Mouse (Mus musculus): Measurements from ENCODE around the gene 4930451I11Rik. TPM values are rescaled to one million over a fixed set of nuclear protein-coding genes. Genes with fewer than 3 reads are reported as not detected.

Gene 4930451I11Rik
- polyA plus RNA-seq (2014; fragmentation: Illumina TruSeq; extraction: RNeasy Lipid Tissue Mini Kit (QIAGEN cat#74804); ENCODE audit: low replicate concordance): not detected

DNA sequence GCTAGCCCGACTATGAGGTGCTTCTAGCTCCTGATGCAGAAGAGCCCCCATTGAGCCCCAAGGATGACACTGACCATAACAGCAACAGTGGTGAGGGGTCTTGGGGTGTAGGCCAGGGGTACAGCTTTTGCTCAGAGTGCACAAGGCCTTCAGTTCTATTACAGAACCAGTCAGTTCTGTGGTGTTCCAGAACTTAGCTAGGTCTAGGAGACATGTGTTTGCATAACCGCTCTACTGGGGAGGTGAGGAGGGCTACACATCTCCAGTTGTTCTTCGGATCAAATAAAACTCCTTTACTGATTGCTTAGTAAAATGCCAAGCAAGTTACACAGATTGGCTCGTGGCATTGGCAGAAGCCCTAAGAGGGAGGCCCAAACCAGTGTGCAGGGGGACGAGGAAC, at the start of gene 4930451I11Rik:
Gene 4930451I11Rik, minus strand, starts transcription at position 101 of the 400 bp plus-strand sequence.

DNA sequence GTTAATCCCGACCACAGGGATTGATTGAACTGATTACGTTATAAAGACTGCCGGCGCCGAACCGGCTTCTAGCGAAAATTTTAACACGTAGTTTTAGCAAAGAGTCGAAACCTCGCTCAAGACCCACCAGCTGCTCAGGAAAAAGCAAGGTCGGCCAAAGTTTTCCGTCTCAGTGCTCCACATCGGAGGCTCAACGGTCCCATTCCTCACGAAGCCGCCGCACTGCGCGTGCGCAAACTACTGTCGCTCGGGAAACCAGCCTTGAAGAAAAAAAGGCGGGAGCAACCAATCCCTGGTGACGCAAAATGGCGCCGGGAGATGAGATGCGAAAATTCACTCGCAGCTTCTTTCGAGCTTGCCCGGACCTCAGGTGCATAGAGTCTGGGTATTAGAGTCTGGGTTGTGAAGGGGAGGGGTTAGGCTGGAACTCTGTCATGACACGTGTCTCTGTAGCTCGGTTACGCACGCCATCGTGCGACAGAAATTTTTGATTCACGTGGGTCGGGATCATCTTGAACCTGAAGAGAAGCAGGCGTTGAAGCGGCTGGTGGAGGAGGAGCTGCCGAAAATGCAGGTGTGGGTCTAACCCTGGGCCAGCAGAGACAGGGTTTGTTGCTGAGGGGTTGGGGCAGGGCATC, 30.8 kb upstream of the 4930451I11Rik start, which contains the start of gene Ino80e:
Gene Ino80e, minus strand, starts transcription at position 231 of the 638 bp plus-strand sequence.

DNA sequence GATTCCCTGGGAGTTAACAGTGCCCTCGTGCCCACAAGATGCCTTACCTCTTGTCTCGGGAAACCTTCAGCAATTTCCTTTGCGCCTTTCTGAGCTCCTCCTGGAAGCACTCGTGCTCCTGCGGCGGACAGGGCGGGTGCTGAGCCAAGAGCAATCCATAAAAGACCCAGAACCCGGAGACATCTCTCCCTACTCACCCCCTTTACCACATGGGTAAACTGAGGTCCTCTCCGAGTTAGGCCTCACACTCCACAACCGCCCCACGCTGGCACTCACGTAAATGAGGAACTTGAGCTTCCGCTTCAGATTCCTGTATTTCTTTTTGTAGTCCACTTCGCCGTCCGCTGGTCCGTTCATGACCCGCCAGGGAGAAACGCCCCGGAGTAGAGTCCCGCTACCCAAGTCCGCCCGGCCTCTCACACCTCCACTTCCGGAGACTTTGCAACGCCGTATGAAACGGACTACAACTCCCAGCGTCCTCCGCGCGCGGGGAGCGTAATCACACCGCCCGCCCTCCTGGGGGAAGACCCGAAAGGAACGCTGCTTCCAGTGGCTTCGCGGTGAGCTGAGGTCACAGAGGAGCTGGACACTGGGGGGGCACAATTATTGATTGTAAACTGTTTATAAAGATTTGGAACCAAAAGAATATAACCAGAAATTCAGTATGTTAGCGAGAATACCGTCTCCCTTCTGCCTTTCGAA, 30.1 kb upstream of the 4930451I11Rik start, which contains the start of gene Hirip3:
Gene Hirip3, plus strand, starts transcription at position 544 of the 702 bp plus-strand sequence.

DNA sequence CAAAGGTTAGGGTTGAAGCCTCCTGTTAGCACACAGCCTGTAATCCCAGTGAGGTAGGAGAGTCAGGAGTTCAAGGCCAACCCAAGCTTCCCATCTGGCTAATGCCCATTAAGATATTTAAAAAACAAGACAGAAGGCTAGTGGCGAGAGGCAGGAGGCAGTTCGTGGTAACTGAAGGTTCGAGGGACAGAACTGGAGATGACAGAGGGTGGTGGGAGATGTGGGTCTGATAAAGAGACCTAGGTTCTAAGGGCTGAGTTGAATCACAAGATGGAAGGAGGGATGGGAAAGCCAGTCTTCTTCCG, 15.6 kb upstream of the 4930451I11Rik start, which contains the start of gene Doc2a:
Gene Doc2a, plus strand, starts transcription at position 301 of the 305 bp plus-strand sequence.

DNA sequence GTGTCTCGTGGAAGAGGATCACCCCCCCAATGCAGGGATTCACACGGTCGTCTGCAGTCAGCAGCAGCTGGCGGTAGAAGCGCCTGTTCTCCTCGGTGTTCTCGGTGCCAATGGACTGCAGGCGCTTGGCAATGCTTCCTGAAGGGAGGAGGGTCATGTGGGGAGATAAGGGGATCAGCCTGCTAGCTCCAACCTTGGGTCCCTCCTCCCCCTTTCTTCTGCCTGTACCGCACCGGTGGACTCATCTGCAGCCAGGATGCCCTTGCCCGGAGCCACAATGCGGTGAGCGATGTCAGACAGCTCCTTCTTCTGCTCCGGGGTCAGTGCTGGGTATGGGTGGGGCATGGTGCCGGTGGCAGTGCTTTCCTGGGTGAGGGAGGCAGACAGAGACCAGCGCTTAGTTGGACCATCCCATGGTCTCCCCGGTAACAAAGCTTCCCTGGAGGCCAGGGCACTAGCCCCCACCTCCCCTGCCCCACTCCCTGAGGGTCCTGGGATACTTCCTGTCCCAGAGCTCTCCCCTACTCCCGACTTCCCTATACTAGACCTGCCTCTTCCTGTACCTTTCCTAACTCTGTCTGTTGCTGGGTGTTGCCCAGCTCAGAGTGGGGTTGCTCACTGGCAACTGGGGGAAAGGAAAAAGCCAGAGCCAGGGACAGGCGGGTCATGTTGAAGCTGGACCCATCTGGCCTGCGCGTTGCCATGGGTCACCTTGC, 33.9 kb downstream of the 4930451I11Rik start, which contains the start of gene Fam57b:
Gene Fam57b, plus strand, starts transcription at position 258 of the 716 bp plus-strand sequence.

DNA sequence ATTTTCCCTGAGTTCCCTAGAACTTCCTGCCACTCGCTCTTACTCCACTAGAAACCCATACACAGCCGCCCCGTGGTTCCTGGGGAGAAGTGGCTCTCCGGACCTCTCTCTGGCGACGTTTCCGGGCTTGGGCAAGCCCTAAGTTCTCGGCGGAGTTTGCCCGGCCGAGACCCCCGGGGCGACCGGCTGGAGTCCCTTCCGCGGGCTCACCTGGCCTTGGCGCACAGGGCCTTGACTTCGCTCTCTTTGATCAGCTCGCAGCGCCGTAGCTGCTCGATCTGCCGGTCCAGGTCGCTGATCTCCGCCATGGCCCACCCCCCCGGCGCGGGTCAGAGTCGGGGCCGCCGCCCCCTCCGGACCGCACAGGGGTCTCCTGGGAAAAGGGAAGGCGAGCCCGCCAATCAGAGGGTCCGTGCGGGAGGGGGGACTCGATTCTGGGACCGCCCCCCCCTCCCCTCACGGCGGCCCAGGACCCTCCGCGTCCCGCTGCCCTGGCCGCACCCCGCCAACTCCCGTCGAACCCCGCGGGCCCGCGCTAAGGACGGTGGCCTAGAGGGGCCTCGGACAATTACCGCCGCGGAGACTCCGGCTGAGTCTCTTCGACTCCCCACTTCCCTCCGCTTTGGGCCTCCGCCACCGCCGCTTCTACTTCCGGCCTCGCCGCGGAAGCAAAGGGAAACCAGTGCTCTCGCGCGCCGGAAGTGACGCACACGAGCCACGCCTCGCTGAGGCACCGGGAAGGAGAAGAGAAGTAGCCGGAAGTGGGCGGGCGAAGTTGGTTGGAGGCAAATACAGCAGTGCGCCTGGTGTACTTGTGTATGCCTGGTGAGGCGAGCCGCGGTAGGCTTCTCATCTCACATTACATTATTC, 39.4 kb downstream of the 4930451I11Rik start, which contains the start of gene Ppp4c:
Gene Ppp4c, minus strand, starts transcription at position 646 of the 870 bp plus-strand sequence.

DNA sequence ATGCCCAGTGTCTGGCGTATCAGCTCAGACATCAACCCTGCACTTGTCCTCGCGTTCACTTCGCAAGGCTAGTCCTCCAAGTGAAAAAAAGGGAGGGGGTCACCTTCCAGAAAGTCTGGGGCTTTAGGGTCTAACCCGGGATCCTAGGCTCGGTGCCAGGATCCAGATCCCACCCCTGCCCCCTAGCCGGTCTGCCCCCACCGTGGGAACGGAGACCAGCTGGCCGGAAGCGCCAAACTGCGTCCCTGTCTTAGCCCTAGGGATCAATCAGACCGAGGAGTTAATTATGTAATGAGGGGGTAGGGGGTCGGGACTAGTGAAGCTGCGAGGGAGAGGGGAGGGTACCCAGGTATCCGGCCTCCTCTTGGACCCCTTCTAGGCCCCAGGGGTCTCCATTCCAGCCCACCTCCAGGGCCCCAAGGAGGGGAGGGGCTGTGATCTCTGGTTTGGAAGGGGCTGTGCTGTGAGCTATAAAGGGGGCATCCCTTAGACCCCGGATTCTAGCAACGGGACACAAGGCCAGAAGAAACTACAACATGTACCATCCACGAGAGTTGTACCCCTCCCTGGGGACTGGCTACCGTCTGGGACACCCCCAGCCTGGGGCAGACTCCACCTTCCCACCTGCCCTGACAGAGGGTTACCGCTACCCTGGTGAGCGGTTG, 50.3 kb downstream of the 4930451I11Rik start, which contains the start of gene Tbx6:
Gene Tbx6, plus strand, starts transcription at position 513 of the 665 bp plus-strand sequence.

Other genes with a start within 250 kb of the 4930451I11Rik start
- not detected for gene Apobr, start 246.7 kb downstream of the 4930451I11Rik start, polyA plus RNA-seq (2014; fragmentation: Illumina TruSeq; extraction: RNeasy Lipid Tissue Mini Kit (QIAGEN cat#74804); ENCODE audit: low replicate concordance)
- gene Cln3, start 245.8 kb downstream of the 4930451I11Rik start, polyA plus RNA-seq (2014; fragmentation: Illumina TruSeq; extraction: RNeasy Lipid Tissue Mini Kit (QIAGEN cat#74804); ENCODE audit: low replicate concordance): 0.59 TPM
- not detected for gene Il27, start 236.7 kb downstream of the 4930451I11Rik start, polyA plus RNA-seq (2014; fragmentation: Illumina TruSeq; extraction: RNeasy Lipid Tissue Mini Kit (QIAGEN cat#74804); ENCODE audit: low replicate concordance)
- 4.2 TPM for gene Nupr1, start 200.8 kb downstream of the 4930451I11Rik start, polyA plus RNA-seq (2014; fragmentation: Illumina TruSeq; extraction: RNeasy Lipid Tissue Mini Kit (QIAGEN cat#74804); ENCODE audit: low replicate concordance)
- not detected for gene Sgf29, start 182.3 kb downstream of the 4930451I11Rik start, polyA plus RNA-seq (2014; fragmentation: Illumina TruSeq; extraction: RNeasy Lipid Tissue Mini Kit (QIAGEN cat#74804); ENCODE audit: low replicate concordance)
- 18.3 TPM for gene Sult1a1, start 155.2 kb downstream of the 4930451I11Rik start, polyA plus RNA-seq (2014; fragmentation: Illumina TruSeq; extraction: RNeasy Lipid Tissue Mini Kit (QIAGEN cat#74804); ENCODE audit: low replicate concordance)
- gene Bola2, start 136.2 kb downstream of the 4930451I11Rik start, polyA plus RNA-seq (2014; fragmentation: Illumina TruSeq; extraction: RNeasy Lipid Tissue Mini Kit (QIAGEN cat#74804); ENCODE audit: low replicate concordance): not detected
- 0.22 TPM for gene Slx1b, start 135.9 kb downstream of the 4930451I11Rik start, polyA plus RNA-seq (2014; fragmentation: Illumina TruSeq; extraction: RNeasy Lipid Tissue Mini Kit (QIAGEN cat#74804); ENCODE audit: low replicate concordance)
- 4.5 TPM for gene Coro1a, start 123.9 kb downstream of the 4930451I11Rik start, polyA plus RNA-seq (2014; fragmentation: Illumina TruSeq; extraction: RNeasy Lipid Tissue Mini Kit (QIAGEN cat#74804); ENCODE audit: low replicate concordance)
- 12.0 TPM for gene Mapk3, start 72.0 kb downstream of the 4930451I11Rik start, polyA plus RNA-seq (2014; fragmentation: Illumina TruSeq; extraction: RNeasy Lipid Tissue Mini Kit (QIAGEN cat#74804); ENCODE audit: low replicate concordance)
- gene Gdpd3, start 65.3 kb downstream of the 4930451I11Rik start, polyA plus RNA-seq (2014; fragmentation: Illumina TruSeq; extraction: RNeasy Lipid Tissue Mini Kit (QIAGEN cat#74804); ENCODE audit: low replicate concordance): 2.1 TPM
- 5.8 TPM for gene Ypel3, start 54.7 kb downstream of the 4930451I11Rik start, polyA plus RNA-seq (2014; fragmentation: Illumina TruSeq; extraction: RNeasy Lipid Tissue Mini Kit (QIAGEN cat#74804); ENCODE audit: low replicate concordance)
- not detected for gene Tbx6, start 50.2 kb downstream of the 4930451I11Rik start, polyA plus RNA-seq (2014; fragmentation: Illumina TruSeq; extraction: RNeasy Lipid Tissue Mini Kit (QIAGEN cat#74804); ENCODE audit: low replicate concordance)
- gene Ppp4c, start 39.1 kb downstream of the 4930451I11Rik start, polyA plus RNA-seq (2014; fragmentation: Illumina TruSeq; extraction: RNeasy Lipid Tissue Mini Kit (QIAGEN cat#74804); ENCODE audit: low replicate concordance): 24.4 TPM
- not detected for gene Fam57b, start 34.0 kb downstream of the 4930451I11Rik start, polyA plus RNA-seq (2014; fragmentation: Illumina TruSeq; extraction: RNeasy Lipid Tissue Mini Kit (QIAGEN cat#74804); ENCODE audit: low replicate concordance)
- gene Doc2a, start 15.8 kb upstream of the 4930451I11Rik start, polyA plus RNA-seq (2014; fragmentation: Illumina TruSeq; extraction: RNeasy Lipid Tissue Mini Kit (QIAGEN cat#74804); ENCODE audit: low replicate concordance): not detected
- 10.8 TPM for gene Hirip3, start 30.3 kb upstream of the 4930451I11Rik start, polyA plus RNA-seq (2014; fragmentation: Illumina TruSeq; extraction: RNeasy Lipid Tissue Mini Kit (QIAGEN cat#74804); ENCODE audit: low replicate concordance)
- gene Ino80e, start 30.7 kb upstream of the 4930451I11Rik start, polyA plus RNA-seq (2014; fragmentation: Illumina TruSeq; extraction: RNeasy Lipid Tissue Mini Kit (QIAGEN cat#74804); ENCODE audit: low replicate concordance): 2.2 TPM
- gene Taok2, start 53.1 kb upstream of the 4930451I11Rik start, polyA plus RNA-seq (2014; fragmentation: Illumina TruSeq; extraction: RNeasy Lipid Tissue Mini Kit (QIAGEN cat#74804); ENCODE audit: low replicate concordance): 4.1 TPM
- 5.0 TPM for gene Tmem219, start 91.3 kb upstream of the 4930451I11Rik start, polyA plus RNA-seq (2014; fragmentation: Illumina TruSeq; extraction: RNeasy Lipid Tissue Mini Kit (QIAGEN cat#74804); ENCODE audit: low replicate concordance)
- 1.8 TPM for gene Kctd13, start 97.2 kb upstream of the 4930451I11Rik start, polyA plus RNA-seq (2014; fragmentation: Illumina TruSeq; extraction: RNeasy Lipid Tissue Mini Kit (QIAGEN cat#74804); ENCODE audit: low replicate concordance)
- gene Asphd1, start 117.9 kb upstream of the 4930451I11Rik start, polyA plus RNA-seq (2014; fragmentation: Illumina TruSeq; extraction: RNeasy Lipid Tissue Mini Kit (QIAGEN cat#74804); ENCODE audit: low replicate concordance): not detected
- gene Sez6l2, start 118.9 kb upstream of the 4930451I11Rik start, polyA plus RNA-seq (2014; fragmentation: Illumina TruSeq; extraction: RNeasy Lipid Tissue Mini Kit (QIAGEN cat#74804); ENCODE audit: low replicate concordance): 0.78 TPM
- 15.7 TPM for gene Cdipt, start 144.3 kb upstream of the 4930451I11Rik start, polyA plus RNA-seq (2014; fragmentation: Illumina TruSeq; extraction: RNeasy Lipid Tissue Mini Kit (QIAGEN cat#74804); ENCODE audit: low replicate concordance)
- 0.45 TPM for gene Cdiptos, start 144.5 kb upstream of the 4930451I11Rik start, polyA plus RNA-seq (2014; fragmentation: Illumina TruSeq; extraction: RNeasy Lipid Tissue Mini Kit (QIAGEN cat#74804); ENCODE audit: low replicate concordance)
- 0.74 TPM for gene Mvp, start 183.0 kb upstream of the 4930451I11Rik start, polyA plus RNA-seq (2014; fragmentation: Illumina TruSeq; extraction: RNeasy Lipid Tissue Mini Kit (QIAGEN cat#74804); ENCODE audit: low replicate concordance)
- not detected for gene Pagr1b, start 184.8 kb upstream of the 4930451I11Rik start, polyA plus RNA-seq (2014; fragmentation: Illumina TruSeq; extraction: RNeasy Lipid Tissue Mini Kit (QIAGEN cat#74804); ENCODE audit: low replicate concordance)
- not detected for gene Pagr1a, start 185.7 kb upstream of the 4930451I11Rik start, polyA plus RNA-seq (2014; fragmentation: Illumina TruSeq; extraction: RNeasy Lipid Tissue Mini Kit (QIAGEN cat#74804); ENCODE audit: low replicate concordance)
- gene Gm42742, start 189.5 kb upstream of the 4930451I11Rik start, polyA plus RNA-seq (2014; fragmentation: Illumina TruSeq; extraction: RNeasy Lipid Tissue Mini Kit (QIAGEN cat#74804); ENCODE audit: low replicate concordance): 0.52 TPM
- gene Prrt2, start 189.6 kb upstream of the 4930451I11Rik start, polyA plus RNA-seq (2014; fragmentation: Illumina TruSeq; extraction: RNeasy Lipid Tissue Mini Kit (QIAGEN cat#74804); ENCODE audit: low replicate concordance): not detected
- gene Maz, start 195.4 kb upstream of the 4930451I11Rik start, polyA plus RNA-seq (2014; fragmentation: Illumina TruSeq; extraction: RNeasy Lipid Tissue Mini Kit (QIAGEN cat#74804); ENCODE audit: low replicate concordance): 13.0 TPM
- 0.97 TPM for gene Kif22, start 210.8 kb upstream of the 4930451I11Rik start, polyA plus RNA-seq (2014; fragmentation: Illumina TruSeq; extraction: RNeasy Lipid Tissue Mini Kit (QIAGEN cat#74804); ENCODE audit: low replicate concordance)

Data from small intestine, adult 10 weeks (tissue).